Mouse (Mus musculus) erythroblast, embryonic 14.5 days (primary cell): ENCODE measurements around the gene Hist1h2ah.

Experiments
- GATA1 ChIP-seq: IDR thresholded peaks from 2 replicates; pipeline ENCODE4 v1.6.1; 2012; ENCODE audit warnings: low read length, inconsistent platforms, mixed read lengths
- TAL1 ChIP-seq: IDR thresholded peaks from 3 replicates; pipeline ENCODE4 v1.6.1; 2012; ENCODE audit warnings: low read length, inconsistent platforms, mixed read lengths

- TF ChIP-seq GATA1, result no peak
- TF ChIP-seq TAL1, result no peak
Measured at GRCm38 (mm10) chr13:22022241-22022640, 13.1 kb downstream of the Hist1h2ah start.
